8 mouse cellular contexts compared by ENCODE assay signal in genomic region chr12:3310321-3310692, GRCm38 (mm10). TPM values are rescaled to one million over a fixed set of nuclear protein-coding genes. Genes with fewer than 3 reads are reported as not detected.
DNase-seq lines count a peak whose midpoint lies in the region; ATAC-seq lines count a peak whose summit lies in the region.

No protein-coding gene starts in this region.

- H3K27ac ChIP-seq in heart, embryonic 11.5 days (ENCODE audit: low read depth, low read length): peak overlapping the region; percentile 79
- peak overlapping the region; percentile 88 for H3K27ac ChIP-seq in limb, embryonic 15.5 days

- peak overlapping the region; percentile 80 for H3K9ac ChIP-seq in heart, embryonic 11.5 days (ENCODE audit: low read depth, low read length)
- peak overlapping the region; percentile 48 for H3K9ac ChIP-seq in limb, embryonic 15.5 days

- H3K36me3 ChIP-seq in heart, embryonic 11.5 days (ENCODE audit: control insufficient read depth, insufficient read depth, low read length): no peaks in the 10 kb centered on the region
- H3K36me3 ChIP-seq in limb, embryonic 15.5 days: no peaks in the 10 kb centered on the region

- 4% methylated on average over 15 of the region's 15 CpGs for WGBS in heart, embryonic 11.5 days (ENCODE audit: insufficient replicate concordance)
- 3% methylated on average over 15 of the region's 15 CpGs for WGBS in limb, embryonic 15.5 days

- no peaks in the 10 kb centered on the region for H3K27me3 ChIP-seq in heart, embryonic 11.5 days (ENCODE audit: control insufficient read depth, insufficient read depth, low read length)
- H3K27me3 ChIP-seq in limb, embryonic 15.5 days: no peaks in the 10 kb centered on the region

- peak; percentile 22; the same call in 1 of the 2 replicates for ATAC-seq in heart, embryonic 11.5 days (replicated peaks; ENCODE audit: insufficient number of reproducible peaks, low FRiP score, low TSS enrichment)
- no peak for ATAC-seq in limb, embryonic 15.5 days (ENCODE audit: insufficient number of reproducible peaks, low FRiP score, low TSS enrichment, low read depth)

- H3K4me2 ChIP-seq in heart, embryonic 11.5 days: peak overlapping the region; percentile 86
- peak overlapping the region; percentile 71 for H3K4me2 ChIP-seq in limb, embryonic 15.5 days

- peak overlapping the region; percentile 82 for H3K4me3 ChIP-seq in heart, embryonic 11.5 days (ENCODE audit: low read depth, low read length)
- peak overlapping the region; percentile 71 for H3K4me3 ChIP-seq in limb, embryonic 15.5 days

- H3K9me3 ChIP-seq in heart, embryonic 11.5 days (replicated peaks; ENCODE audit: control insufficient read depth, low read length): no peaks in the 10 kb centered on the region
- H3K9me3 ChIP-seq in limb, embryonic 15.5 days: no peaks in the 10 kb centered on the region

- intact Hi-C loops in left cerebral cortex, postnatal 36 days (cut with DNase I): loop anchor here (2.0 kb wide), 1 partner anchor 54 kb away; the partner anchor contains the start of gene Kif3c

- DNase-seq in heart, adult 8-10 months (ENCODE audit: low spot score): no peak
- DNase-seq in urinary bladder, postnatal 25 days (ENCODE audit: low spot score): peak; percentile 32
- no peak for DNase-seq in urinary bladder, postnatal 14 days (ENCODE audit: low spot score)
- DNase-seq in embryo, embryonic 9.5 days (ENCODE audit: extremely low spot score): no peak
- DNase-seq in left cerebral cortex, postnatal 36 days (ENCODE audit: low spot score in 2 of 2): no peak
- DNase-seq in frontal cortex, adult 2 months (ENCODE audit: extremely low spot score in 1 of 2, low spot score in 1 of 2): no peak

- H3K4me1 ChIP-seq in heart, embryonic 11.5 days (ENCODE audit: control insufficient read depth, insufficient read depth, low read length): peaks cover 11% of the 10 kb centered on the region
- H3K4me1 ChIP-seq in limb, embryonic 15.5 days: peaks cover 16% of the 10 kb centered on the region

RNA-seq across cellular contexts. Expression of gene Rab10, which starts 0.5 kb away (rescaled TPM):
- polyA plus RNA-seq in heart, embryonic 11.5 days (2014; fragmentation: Nextera tagmentation; extraction: Ambion mirVana): 68.9 and 70.6 TPM in 2 replicates
- total RNA-seq in heart, adult 8-10 months (2022): 100 to 1,000 TPM; 114 to 129 (median 122) TPM
- polyA plus RNA-seq in limb, embryonic 15.5 days (2015; fragmentation: Nextera tagmentation; extraction: Ambion mirVana): 91.3 and 98.3 TPM in 2 replicates
- total RNA-seq in left cerebral cortex, postnatal 36 days (2021): 100 to 1,000 TPM; 134 to 144 TPM
- 96.3 and 105 TPM in 2 replicates for polyA plus RNA-seq in frontal cortex, adult 2 months (2012; rRNA removed)

RNA-seq across cellular contexts. Expression of gene Kif3c, which starts 54.6 kb away (rescaled TPM):
- 5.9 and 8.7 TPM in 2 replicates for polyA plus RNA-seq in heart, embryonic 11.5 days (2014; fragmentation: Nextera tagmentation; extraction: Ambion mirVana)
- total RNA-seq in heart, adult 8-10 months (2022): 1 to 10 TPM; 5.9 to 6.9 (median 6.3) TPM
- 9.8 and 12.5 TPM in 2 replicates for polyA plus RNA-seq in limb, embryonic 15.5 days (2015; fragmentation: Nextera tagmentation; extraction: Ambion mirVana)
- 100 to 1,000 TPM; 188 to 200 TPM for total RNA-seq in left cerebral cortex, postnatal 36 days (2021)
- 112 and 120 TPM in 2 replicates for polyA plus RNA-seq in frontal cortex, adult 2 months (2012; rRNA removed)
